Mouse (Mus musculus): ENCODE data around the gene Vps26c. TPM values are rescaled to one million over a fixed set of nuclear protein-coding genes. Genes with fewer than 3 reads are reported as not detected.
"Not testable (repeated sequence)": the region's sequence is repeated elsewhere in the genome, so short reads cannot be mapped to it uniquely, and the experiment has no call there.

Gene Vps26c
- polyA plus RNA-seq, 1 experiment from 2014 or later: 53.9 TPM

GRCm38 (mm10) chr16:94508769-94509168, 17.9 kb downstream of the Vps26c start:
- H3K36me3 ChIP-seq (replicated peaks): peaks cover 82% of the 10 kb centered on the region
- H3K27ac ChIP-seq (replicated peaks): no peak overlapping the region
- DNase-seq (ENCODE audit: low spot score): no peak
- H3K9me3 ChIP-seq: no peaks in the 10 kb centered on the region
- H3K27me3 ChIP-seq (replicated peaks; ENCODE audit: low read depth, poor library complexity, severe bottlenecking): no peaks in the 10 kb centered on the region
- 92% methylated on average over 8 of the region's 8 CpGs for WGBS
- no peak overlapping the region for H3K4me3 ChIP-seq
- H3K4me1 ChIP-seq: no peaks in the 10 kb centered on the region

GRCm38 (mm10) chr16:94507071-94507470, 19.6 kb downstream of the Vps26c start:
- no peak overlapping the region for H3K4me3 ChIP-seq
- WGBS: 96% methylated on average over 2 of the region's 2 CpGs
- H3K27me3 ChIP-seq (replicated peaks; ENCODE audit: low read depth, poor library complexity, severe bottlenecking): no peaks in the 10 kb centered on the region
- H3K4me1 ChIP-seq: no peaks in the 10 kb centered on the region
- H3K36me3 ChIP-seq (replicated peaks): peaks cover 86% of the 10 kb centered on the region
- no peak overlapping the region for H3K27ac ChIP-seq (replicated peaks)
- DNase-seq (ENCODE audit: low spot score): no peak
- H3K9me3 ChIP-seq: no peaks in the 10 kb centered on the region

- 93% methylated on average over 5 of the region's 5 CpGs for WGBS
- Histone ChIP-seq H3K27ac (replicated peaks) (no peak overlapping the region), H3K27me3 (replicated peaks; ENCODE audit: low read depth, poor library complexity, severe bottlenecking) (no peaks in the 10 kb centered on the region), H3K4me3 (no peak overlapping the region), H3K4me1 (no peaks in the 10 kb centered on the region), H3K36me3 (replicated peaks) (peaks cover 87% of the 10 kb centered on the region), H3K9me3 (no peaks in the 10 kb centered on the region)
- DNase-seq (ENCODE audit: low spot score): no peak
Measured at GRCm38 (mm10) chr16:94504192-94504591, 22.4 kb downstream of the Vps26c start.

GRCm38 (mm10) chr16:94497911-94498310, 28.7 kb downstream of the Vps26c start:
- H3K27ac ChIP-seq (replicated peaks): no peak overlapping the region
- H3K9me3 ChIP-seq: no peaks in the 10 kb centered on the region
- no peaks in the 10 kb centered on the region for H3K27me3 ChIP-seq (replicated peaks; ENCODE audit: low read depth, poor library complexity, severe bottlenecking)
- H3K4me1 ChIP-seq: no peaks in the 10 kb centered on the region
- peaks cover 72% of the 10 kb centered on the region for H3K36me3 ChIP-seq (replicated peaks)
- no peak overlapping the region for H3K4me3 ChIP-seq
- 88% methylated on average over 5 of the region's 5 CpGs for WGBS
- no peak for DNase-seq (ENCODE audit: low spot score)

- not testable (repeated sequence) for H3K27ac ChIP-seq (replicated peaks)
- H3K36me3 ChIP-seq (replicated peaks): peaks cover 65% of the 10 kb centered on the region
- 95% methylated on average over 7 of the region's 7 CpGs for WGBS
Measured at GRCm38 (mm10) chr16:94497176-94497575, 29.5 kb downstream of the Vps26c start.

GRCm38 (mm10) chr16:94489326-94489725, 37.3 kb downstream of the Vps26c start:
- Histone ChIP-seq H3K4me3 (no peak overlapping the region), H3K36me3 (replicated peaks) (no peaks in the 10 kb centered on the region), H3K27ac (replicated peaks) (no peak overlapping the region), H3K4me1 (no peaks in the 10 kb centered on the region), H3K27me3 (replicated peaks; ENCODE audit: low read depth, poor library complexity, severe bottlenecking) (no peaks in the 10 kb centered on the region), H3K9me3 (no peaks in the 10 kb centered on the region)
- 92% methylated on average over 5 of the region's 5 CpGs for WGBS
- no peak for DNase-seq (ENCODE audit: low spot score)

More at GRCm38 (mm10) chr16:94497176-94497575, 29.5 kb downstream of the Vps26c start:
- not testable (repeated sequence) for H3K4me1 ChIP-seq; H3K4me3 ChIP-seq; DNase-seq (ENCODE audit: low spot score); H3K27me3 ChIP-seq (replicated peaks; ENCODE audit: low read depth, poor library complexity, severe bottlenecking); H3K9me3 ChIP-seq

GRCm38 (mm10) chr16:94487341-94487740, 39.3 kb downstream of the Vps26c start:
- 87% methylated on average over 5 of the region's 5 CpGs for WGBS
- Histone ChIP-seq H3K27ac (replicated peaks) (no peak overlapping the region), H3K9me3 (no peaks in the 10 kb centered on the region), H3K4me3 (no peak overlapping the region), H3K27me3 (replicated peaks; ENCODE audit: low read depth, poor library complexity, severe bottlenecking) (no peaks in the 10 kb centered on the region), H3K4me1 (no peaks in the 10 kb centered on the region), H3K36me3 (replicated peaks) (no peaks in the 10 kb centered on the region)
- DNase-seq (ENCODE audit: low spot score): no peak

GRCm38 (mm10) chr16:94484752-94485535, 41.7 kb downstream of the Vps26c start:
- no peaks in the 10 kb centered on the region for H3K9me3 ChIP-seq
- WGBS: 84% methylated on average over 11 of the region's 11 CpGs
- H3K4me3 ChIP-seq: no peak overlapping the region
- no peaks in the 10 kb centered on the region for H3K36me3 ChIP-seq (replicated peaks)
- no peaks in the 10 kb centered on the region for H3K27me3 ChIP-seq (replicated peaks; ENCODE audit: low read depth, poor library complexity, severe bottlenecking)
- H3K27ac ChIP-seq (replicated peaks): no peak overlapping the region
- no peaks in the 10 kb centered on the region for H3K4me1 ChIP-seq
- no peak for DNase-seq (ENCODE audit: low spot score)

- Histone ChIP-seq H3K4me3 (no peak overlapping the region), H3K27me3 (replicated peaks; ENCODE audit: low read depth, poor library complexity, severe bottlenecking) (no peaks in the 10 kb centered on the region), H3K27ac (replicated peaks) (no peak overlapping the region), H3K36me3 (replicated peaks) (peaks cover 58% of the 10 kb centered on the region), H3K4me1 (no peaks in the 10 kb centered on the region), H3K9me3 (no peaks in the 10 kb centered on the region)
- 90% methylated on average over 11 of the region's 11 CpGs for WGBS
- DNase-seq (ENCODE audit: low spot score): no peak
Measured at GRCm38 (mm10) chr16:94473086-94473822, 53.4 kb downstream of the Vps26c start.

- WGBS: 69% methylated on average over 8 of the region's 8 CpGs
- Histone ChIP-seq H3K4me3 (no peak overlapping the region), H3K9me3 (no peaks in the 10 kb centered on the region), H3K4me1 (no peaks in the 10 kb centered on the region), H3K27ac (replicated peaks) (no peak overlapping the region), H3K36me3 (replicated peaks) (peaks cover 65% of the 10 kb centered on the region), H3K27me3 (replicated peaks; ENCODE audit: low read depth, poor library complexity, severe bottlenecking) (no peaks in the 10 kb centered on the region)
- no peak for DNase-seq (ENCODE audit: low spot score)
Measured at GRCm38 (mm10) chr16:94472515-94472951, 54.1 kb downstream of the Vps26c start.

GRCm38 (mm10) chr16:94468391-94468790, 58.2 kb downstream of the Vps26c start:
- WGBS: 95% methylated on average over 2 of the region's 2 CpGs
- no peak overlapping the region for H3K27ac ChIP-seq (replicated peaks)
- H3K27me3 ChIP-seq (replicated peaks; ENCODE audit: low read depth, poor library complexity, severe bottlenecking): no peaks in the 10 kb centered on the region
- peaks cover 99% of the 10 kb centered on the region for H3K36me3 ChIP-seq (replicated peaks)
- H3K9me3 ChIP-seq: no peaks in the 10 kb centered on the region
- no peak overlapping the region for H3K4me3 ChIP-seq
- no peaks in the 10 kb centered on the region for H3K4me1 ChIP-seq
- no peak for DNase-seq (ENCODE audit: low spot score)

GRCm38 (mm10) chr16:94467337-94468055, 59.1 kb downstream of the Vps26c start:
- H3K36me3 ChIP-seq (replicated peaks): peaks cover 99% of the 10 kb centered on the region
- no peak for DNase-seq (ENCODE audit: low spot score)

More at GRCm38 (mm10) chr16:94467337-94468055, 59.1 kb downstream of the Vps26c start:
- H3K4me3 ChIP-seq: no peak overlapping the region
- H3K9me3 ChIP-seq: no peaks in the 10 kb centered on the region
- H3K27ac ChIP-seq (replicated peaks): no peak overlapping the region
- WGBS: 89% methylated on average over 11 of the region's 11 CpGs
- no peaks in the 10 kb centered on the region for H3K27me3 ChIP-seq (replicated peaks; ENCODE audit: low read depth, poor library complexity, severe bottlenecking)
- H3K4me1 ChIP-seq: no peaks in the 10 kb centered on the region

Data from embryonic facial prominence, embryonic 10.5 days (tissue).